Mouse (Mus musculus) kidney, adult 2 months (tissue): ENCODE measurements around the gene Utrn.

ENCODE experiments used
- CTCF ChIP-seq: fragments of 200-500 bp; conservative IDR thresholded peaks from 2 replicates; pipeline ENCODE4 v1.5.1; 2011; ENCODE audit warnings: low read depth, mild to moderate bottlenecking, control low read depth, low read length, moderate library complexity, mixed read lengths; ENCODE audit not compliant: insufficient read depth, insufficient read length
- POLR2A ChIP-seq: fragments of 200-500 bp; IDR thresholded peaks from one replicate; pipeline ENCODE4 v1.6.1; 2011; ENCODE audit warnings: low read depth, low read length, control low read depth

DNA sequence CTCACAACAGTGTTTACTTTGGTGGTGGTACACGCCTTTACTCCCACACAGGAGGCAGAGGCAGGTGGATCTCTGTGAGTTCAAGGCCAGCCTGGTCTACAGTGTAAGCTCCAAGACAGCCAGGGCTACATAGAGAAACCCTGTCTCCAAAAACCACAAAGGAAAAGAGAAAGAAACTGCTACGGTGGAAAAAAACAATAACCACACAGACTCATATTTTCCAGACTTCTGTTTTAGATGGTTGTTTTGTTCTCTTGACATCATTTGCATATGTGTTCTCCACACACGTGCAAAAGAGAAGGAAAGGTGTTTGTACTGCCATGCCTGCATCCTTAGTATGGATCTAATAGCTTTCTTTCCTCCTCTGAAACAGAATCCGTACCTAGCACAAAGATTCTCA, 55.3 kb downstream of the Utrn start:
- TF ChIP-seq POLR2A: no peak
- no peak for TF ChIP-seq CTCF
